Mouse (Mus musculus) CH12F3 (cell line): ENCODE results near the gene Smarca2.
"Not testable (repeated sequence)": the region's sequence is repeated elsewhere in the genome, so short reads cannot be mapped to it uniquely, and the experiment has no call there.

ENCODE experiments used
- in situ Hi-C: fragments of 300-500 bp; cut with MboI; formaldehyde crosslinking; loops from 2 replicates; pipeline ENCODE4 v1.14.3; 2020; ENCODE audit warnings: low sequenced_read_pairs

The Smarca2 gene

GRCm38 (mm10) chr19:26613665-26614064, 8.8 kb downstream of the Smarca2 start:
- in situ Hi-C loops: no loop called here

- in situ Hi-C loops: no loop called here
These were observed 11.4 kb downstream of the Smarca2 start for GRCm38 (mm10) chr19:26616271-26616670.

GRCm38 (mm10) chr19:26617287-26617686, 12.4 kb downstream of the Smarca2 start:
- in situ Hi-C loops: no loop called here

GRCm38 (mm10) chr19:26630712-26631235, 25.9 kb downstream of the Smarca2 start:
- in situ Hi-C loops: no loop called here

GRCm38 (mm10) chr19:26632228-26632627, 27.4 kb downstream of the Smarca2 start:
- in situ Hi-C loops: no loop called here

GRCm38 (mm10) chr19:26640556-26640955, 35.7 kb downstream of the Smarca2 start:
- in situ Hi-C loops: no loop called here

GRCm38 (mm10) chr19:26641269-26641668, 36.4 kb downstream of the Smarca2 start:
- in situ Hi-C loops: no loop called here

GRCm38 (mm10) chr19:26643011-26643410, 38.2 kb downstream of the Smarca2 start:
- in situ Hi-C loops: no loop called here

- in situ Hi-C loops: no loop called here
These were observed 39.1 kb downstream of the Smarca2 start for GRCm38 (mm10) chr19:26643936-26644335.

- in situ Hi-C loops: no loop called here
These were observed 40.2 kb downstream of the Smarca2 start for GRCm38 (mm10) chr19:26645016-26645415.

GRCm38 (mm10) chr19:26646128-26646527, 41.3 kb downstream of the Smarca2 start:
- in situ Hi-C loops: no loop called here

- in situ Hi-C loops: no loop called here
These were observed 45.9 kb downstream of the Smarca2 start for GRCm38 (mm10) chr19:26650585-26651273.

GRCm38 (mm10) chr19:26658324-26658723, 53.5 kb downstream of the Smarca2 start:
- in situ Hi-C loops: no loop called here

GRCm38 (mm10) chr19:26659976-26660375, 55.1 kb downstream of the Smarca2 start:
- in situ Hi-C loops: no loop called here

GRCm38 (mm10) chr19:26661198-26661597, 56.3 kb downstream of the Smarca2 start:
- in situ Hi-C loops: no loop called here

GRCm38 (mm10) chr19:26666303-26666702, 61.5 kb downstream of the Smarca2 start:
- in situ Hi-C loops: no loop called here

- in situ Hi-C loops: no loop called here
These were observed 65.2 kb downstream of the Smarca2 start for GRCm38 (mm10) chr19:26670089-26670488.

- in situ Hi-C loops: not testable (repeated sequence)
These were observed 66.6 kb downstream of the Smarca2 start for GRCm38 (mm10) chr19:26671413-26671812.

GRCm38 (mm10) chr19:26675917-26676316, 71.1 kb downstream of the Smarca2 start:
- in situ Hi-C loops: no loop called here

- in situ Hi-C loops: no loop called here
These were observed 73.7 kb downstream of the Smarca2 start for GRCm38 (mm10) chr19:26678543-26678942.

- in situ Hi-C loops: no loop called here
These were observed 74.8 kb downstream of the Smarca2 start for GRCm38 (mm10) chr19:26679674-26680073.

GRCm38 (mm10) chr19:26681549-26681948, 76.7 kb downstream of the Smarca2 start:
- in situ Hi-C loops: no loop called here

- in situ Hi-C loops: no loop called here
These were observed 77.3 kb downstream of the Smarca2 start for GRCm38 (mm10) chr19:26682130-26682529.
